9 mouse cellular contexts compared by ENCODE assay signal in the genomic region with DNA sequence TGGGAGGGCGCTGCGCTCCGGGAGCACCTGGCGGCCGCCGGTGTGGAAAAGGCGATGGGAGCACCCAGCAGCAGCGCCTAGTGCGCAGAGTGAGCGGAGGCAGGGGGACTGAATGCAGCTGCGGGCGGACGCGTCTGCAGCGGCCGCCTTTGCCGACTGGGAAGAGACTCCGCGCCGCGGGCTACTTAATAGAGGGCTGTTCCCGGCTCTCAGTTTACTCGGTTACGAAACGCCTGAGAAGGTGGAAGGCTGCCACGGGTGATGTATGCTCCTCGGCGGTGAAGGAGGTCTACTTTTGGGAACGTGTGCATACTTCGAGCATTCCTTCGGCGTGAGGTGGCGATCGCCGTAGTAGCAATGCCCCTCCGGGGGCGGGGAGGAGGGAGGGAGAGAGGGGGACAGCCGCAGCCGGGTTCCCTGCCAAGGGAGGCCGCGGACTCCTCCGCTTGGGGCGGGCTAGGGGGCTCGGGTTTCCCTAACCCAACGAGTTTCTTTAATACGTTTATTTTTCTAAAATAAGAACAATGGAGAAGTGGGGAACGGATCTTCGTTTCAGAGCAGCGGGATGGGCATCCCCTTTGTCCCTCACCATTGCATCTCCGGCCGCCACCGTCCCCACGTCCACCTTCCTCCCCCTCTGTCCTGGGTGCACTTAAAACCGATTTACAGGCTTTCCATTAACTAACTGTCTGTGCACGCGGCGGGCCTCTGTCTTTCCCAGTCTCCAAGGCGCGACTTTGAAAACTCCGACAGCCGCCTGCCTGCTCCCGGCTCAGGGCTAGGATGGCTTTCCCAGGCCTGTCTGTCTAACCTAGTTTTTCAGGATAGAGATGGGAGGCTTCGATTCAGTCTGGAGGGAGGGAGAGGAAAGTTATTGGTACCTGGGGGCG. TPM values are rescaled to one million over a fixed set of nuclear protein-coding genes. Genes with fewer than 3 reads are reported as not detected.
DNase-seq lines count a peak whose midpoint lies in the region; ATAC-seq lines count a peak whose summit lies in the region.
"Had no signal": no experiment of that assay in that cellular context is flagged by ENCODE, and none has a peak within 500 bp of the region (broad histone marks: within the 10 kb centered on the region; RNA-seq: fewer than 3 reads in every experiment).

A gene (minus strand): TSS at position 351 of the 890 bp plus-strand sequence.

- no peaks in the 10 kb centered on the region for H3K9me3 ChIP-seq in forebrain, embryonic 11.5 days (ENCODE audit: control insufficient read depth, low read length)
- peaks cover 4% of the 10 kb centered on the region; the same call in 1 of the 2 replicates for H3K9me3 ChIP-seq in heart, embryonic 14.5 days (ENCODE audit: control insufficient read depth, low read length)
- H3K9me3 ChIP-seq in stomach, embryonic 15.5 days, result no peaks in the 10 kb centered on the region

- 0% methylated on average over 63 of the region's 64 CpGs for WGBS in forebrain, embryonic 11.5 days
- WGBS in heart, embryonic 14.5 days, result under 1% methylated on average over 64 of the region's 64 CpGs
- WGBS in stomach, embryonic 15.5 days, result under 1% methylated on average over 64 of the region's 64 CpGs

- H3K36me3 ChIP-seq in forebrain, embryonic 11.5 days (ENCODE audit: control insufficient read depth, insufficient read depth, low read length), result no peaks in the 10 kb centered on the region
- no peaks in the 10 kb centered on the region for H3K36me3 ChIP-seq in heart, embryonic 14.5 days (ENCODE audit: control insufficient read depth, insufficient read depth, low read length)
- H3K36me3 ChIP-seq in stomach, embryonic 15.5 days, result no peaks in the 10 kb centered on the region

- H3K4me3 ChIP-seq in forebrain, embryonic 11.5 days (ENCODE audit: low read depth, low read length), result peak within 1 kb of the TSS; percentile 50
- peak within 1 kb of the TSS; percentile 57 to 69 for H3K4me3 ChIP-seq in heart, embryonic 14.5 days (ENCODE audit: control insufficient read depth in 1 of 2, insufficient read depth in 1 of 2, low read depth in 1 of 2, low read length in 2 of 2)
- peak within 1 kb of the TSS; percentile 59 for H3K4me3 ChIP-seq in stomach, embryonic 15.5 days (replicated peaks)

- H3K27me3 ChIP-seq in forebrain, embryonic 11.5 days (ENCODE audit: control insufficient read depth, insufficient read depth, low read length), result peaks cover 32% of the 10 kb centered on the region
- H3K27me3 ChIP-seq in heart, embryonic 14.5 days (ENCODE audit: control insufficient read depth, insufficient read depth, low read length), result peaks cover 18% of the 10 kb centered on the region
- H3K27me3 ChIP-seq in stomach, embryonic 15.5 days (replicated peaks), result no peaks in the 10 kb centered on the region

- peak; percentile 9 to 26 for DNase-seq in B cell, adult 2 months
- peak; percentile 29 for DNase-seq in adrenal gland, adult 8-10 months
- DNase-seq in forebrain, embryonic 11.5 days (ENCODE audit: low spot score), result peak; percentile 83
- peak; percentile 74 to 82 for DNase-seq in kidney, postnatal 4 days
- DNase-seq in mesoderm, embryonic 11.5 days (ENCODE audit: low read depth, low spot score), result peak; percentile 83
- no peak for DNase-seq in spleen, postnatal 10 days (ENCODE audit: low spot score in 2 of 2)

- H3K27ac ChIP-seq in forebrain, embryonic 11.5 days (ENCODE audit: low read depth, low read length), result no peak within 1 kb of the TSS
- peak within 1 kb of the TSS; percentile 60 to 62 for H3K27ac ChIP-seq in heart, embryonic 14.5 days (replicated peaks in 1 of 2; ENCODE audit: control insufficient read depth in 1 of 2, insufficient read depth in 1 of 2, low read depth in 2 of 2, low read length in 2 of 2)
- peak within 1 kb of the TSS; percentile 86 for H3K27ac ChIP-seq in stomach, embryonic 15.5 days

- ATAC-seq in forebrain, embryonic 11.5 days (replicated peaks; ENCODE audit: low FRiP score), result peak; percentile 59
- peak; percentile 44; the same call in 1 of the 2 replicates for ATAC-seq in heart, embryonic 14.5 days (ENCODE audit: insufficient number of reproducible peaks, insufficient read depth, low FRiP score, low read depth)
- ATAC-seq in stomach, embryonic 15.5 days (ENCODE audit: insufficient read depth, low FRiP score, low read depth), result peak; percentile 45

- H3K4me1 ChIP-seq in forebrain, embryonic 11.5 days (replicated peaks; ENCODE audit: control insufficient read depth, insufficient read depth, low read length), result peaks cover 22% of the 10 kb centered on the region
- H3K4me1 ChIP-seq in heart, embryonic 14.5 days (ENCODE audit: control insufficient read depth in 2 of 2, insufficient read depth in 2 of 2, low read length in 2 of 2), result peaks cover 19 to 34% of the 10 kb centered on the region in 2 experiments
- peaks cover 25% of the 10 kb centered on the region for H3K4me1 ChIP-seq in stomach, embryonic 15.5 days

- peak within 1 kb of the TSS; percentile 58 for H3K9ac ChIP-seq in forebrain, embryonic 11.5 days (ENCODE audit: low read length)
- H3K9ac ChIP-seq in heart, embryonic 14.5 days (ENCODE audit: low read length), result peak within 1 kb of the TSS; percentile 70
- H3K9ac ChIP-seq in stomach, embryonic 15.5 days, result peak within 1 kb of the TSS; percentile 45

- H3K4me2 ChIP-seq in forebrain, embryonic 11.5 days (ENCODE audit: low read depth, low read length, severe bottlenecking), result peak within 1 kb of the TSS; percentile 87
- peak within 1 kb of the TSS; percentile 87 for H3K4me2 ChIP-seq in heart, embryonic 14.5 days (ENCODE audit: low read length)
- peak within 1 kb of the TSS; percentile 78 for H3K4me2 ChIP-seq in stomach, embryonic 15.5 days

RNA-seq across cellular contexts. Expression of the gene that starts here (rescaled TPM):
- total RNA-seq in adrenal gland, adult 8-10 months (2022), result 10 to 100 TPM; 19.7 to 22.7 (median 20.9) TPM
- 12.1 and 12.5 TPM in 2 replicates for polyA plus RNA-seq in forebrain, embryonic 11.5 days (2014; fragmentation: Nextera tagmentation; extraction: Ambion mirVana)
- 16.8 and 18.4 TPM in 2 replicates for polyA plus RNA-seq in heart, embryonic 14.5 days (2014; fragmentation: Nextera tagmentation; extraction: Ambion mirVana)
- polyA plus RNA-seq in stomach, embryonic 15.5 days (2015; fragmentation: Nextera tagmentation; extraction: Ambion mirVana), result 39.8 and 41.8 TPM in 2 replicates
- total RNA-seq: neutrophil, adult 5-6 weeks had no signal

Comparison
In these comparisons a context has a peak if more than half of its experiments do, and no peak if none do; other contexts are left out.
1. DNase-seq: peak in B cell, adult 2 months (2 of 2), adrenal gland, adult 8-10 months (single experiment), forebrain, embryonic 11.5 days (single experiment), kidney, postnatal 4 days (2 of 2) and mesoderm, embryonic 11.5 days (single experiment); none in spleen, postnatal 10 days (0 of 2).
2. Peak in every context shown above with its lines, with median percentiles within 50 percentile points of each other: ATAC-seq, H3K4me2 ChIP-seq, H3K4me3 ChIP-seq and H3K9ac ChIP-seq.